Mouse (Mus musculus) embryonic stem cell, embryonic (primary cell): ENCODE data around the gene Gm28374.

Experiments used
- CTCF ChIA-PET, 4 experiments: fragments of 300-600 bp in 2 of 4; fragments of 350-600 bp in 2 of 4; sonication (Branson Sonifier 250); formaldehyde crosslinking; loops; one replicate each; lab custom pipeline; 2022; ENCODE audit warnings: inconsistent platforms in 2 of 4; lab: Charles Lee
- POLR2A ChIA-PET, 4 experiments: fragments of 300-600 bp in 2 of 4; fragments of 350-600 bp in 2 of 4; sonication (Branson Sonifier 250); formaldehyde crosslinking; loops; one replicate each; lab custom pipeline; 2022; ENCODE audit warnings: antibody characterized with exemption in 4 of 4, inconsistent platforms in 1 of 4; lab: Charles Lee

Gene Gm28374

DNA sequence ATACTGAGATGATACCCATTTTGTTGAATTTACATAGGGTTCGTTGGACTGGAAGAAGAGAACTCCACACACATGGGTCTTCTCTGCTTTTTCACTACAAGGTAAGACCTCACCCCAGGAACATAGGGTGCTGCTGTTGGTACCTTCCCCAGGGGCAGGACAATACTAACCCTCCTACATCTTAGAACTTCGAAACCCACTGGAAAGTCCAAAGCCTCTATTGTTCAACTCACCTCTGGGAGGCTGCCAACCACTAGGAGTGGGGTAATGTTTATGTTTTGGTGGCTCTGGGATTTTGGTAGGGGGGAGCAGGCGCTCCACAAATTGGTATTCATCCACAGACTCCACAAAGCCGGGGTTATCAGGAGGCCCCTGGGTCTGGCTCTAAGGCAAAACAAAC lies 25.4 kb downstream of the Gm28374 start:
- CTCF ChIA-PET: interaction anchor here in 1 of 4 experiments (0.6 kb wide), 2 partner anchors 179 to 544 kb away, joined by 4 to 5 read pairs; no protein-coding TSS in a partner anchor
- POLR2A ChIA-PET: interaction anchor here (0.6 to 47.9 kb wide), 31 partner anchors 2 to 527 kb away, joined by 3 to 1520 read pairs (median 4); partner anchors contain the start of genes Cdca5 (in 3 of the 4), Zfpl1 (in 3 of the 4), Gm28374 (in 2 of the 4) and Snx15 (in 2 of the 4)

- ChIA-PET CTCF (interaction anchor here in 2 of 4 experiments (0.8 to 1.6 kb wide), 2 partner anchors 13 kb away, joined by 3 to 8 read pairs; partner anchors contain the start of gene Tm7sf2 (in 1 of the 2)), POLR2A (interaction anchor here in 3 of 4 experiments (0.5 to 47.9 kb wide), 22 partner anchors 6 to 391 kb away, joined by 3 to 1520 read pairs (median 4); partner anchors contain the start of genes Cdca5 (in 3 of the 3), Tm7sf2 (in 3 of the 3), Zfpl1 (in 3 of the 3) and Gm28374 (in 2 of the 3))
Measured at GRCm38 (mm10) chr19:6054296-6054695, 27.8 kb downstream of the Gm28374 start.

DNA sequence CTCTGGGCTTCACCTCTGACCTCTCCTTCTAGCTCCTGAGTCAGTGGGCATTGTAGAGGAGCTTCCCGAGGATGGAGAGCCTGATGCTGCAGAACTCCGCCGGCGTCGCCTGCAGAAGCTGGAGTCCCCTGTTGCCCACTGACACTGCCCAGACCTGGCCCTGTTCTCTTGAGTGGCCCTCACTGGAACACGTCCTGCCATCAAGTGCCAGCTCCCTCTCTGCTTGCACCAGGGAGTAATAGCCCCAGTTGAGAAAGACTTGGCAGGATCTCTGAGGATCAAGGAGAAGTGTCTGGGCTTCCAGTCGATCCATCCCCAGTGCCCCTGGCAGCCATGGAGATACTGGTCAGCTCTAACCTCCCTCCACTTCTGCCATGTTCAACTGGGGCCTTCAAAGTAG lies 29.5 kb downstream of the Gm28374 start:
- POLR2A ChIA-PET: interaction anchor here in 3 of 4 experiments (0.6 to 47.9 kb wide), 36 partner anchors 8 to 248 kb away, joined by 3 to 1520 read pairs (median 4); partner anchors contain the start of genes Cdca5 (in 3 of the 3), Tm7sf2 (in 3 of the 3), Vps51 (in 3 of the 3) and Gm28374 (in 2 of the 3)
- CTCF ChIA-PET: interaction anchor here in 2 of 4 experiments (0.9 to 1.7 kb wide), 2 partner anchors 14 to 179 kb away, joined by 3 to 6 read pairs; no protein-coding TSS in a partner anchor

- CTCF ChIA-PET: interaction anchor here in 1 of 4 experiments (0.5 kb wide), 1 partner anchor 41 kb away, joined by 5 read pairs; no protein-coding TSS in a partner anchor
- POLR2A ChIA-PET: interaction anchor here in 3 of 4 experiments (0.6 to 47.9 kb wide), 6 partner anchors 27 to 486 kb away, joined by 3 to 1520 read pairs (median 14); partner anchors contain the start of genes Cdca5 (in 2 of the 3), Gm28374 (in 2 of the 3), Tm7sf2 (in 2 of the 3) and Tmem262 (in 2 of the 3)
Measured at GRCm38 (mm10) chr19:6048681-6049410, 33.2 kb downstream of the Gm28374 start.

DNA sequence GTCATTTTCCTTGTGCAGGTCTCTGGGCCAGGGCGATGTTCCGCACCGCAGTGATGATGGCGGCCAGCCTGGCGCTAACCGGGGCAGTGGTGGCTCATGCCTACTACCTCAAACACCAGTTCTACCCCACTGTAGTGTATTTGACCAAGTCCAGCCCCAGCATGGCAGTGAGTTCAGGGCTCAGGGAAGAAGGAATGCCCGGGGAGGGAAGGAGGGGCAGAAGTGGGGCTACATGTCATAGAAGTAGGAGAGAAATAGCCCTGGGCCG lies 34.2 kb downstream of the Gm28374 start:
- CTCF ChIA-PET: no interaction called here
- POLR2A ChIA-PET: interaction anchor here in 3 of 4 experiments (0.7 to 47.9 kb wide), 7 partner anchors 10 to 104 kb away, joined by 3 to 1520 read pairs (median 17); partner anchors contain the start of genes Cdca5 (in 2 of the 3), Fau (in 2 of the 3), Mrpl49 (in 2 of the 3) and Zfpl1 (in 2 of the 3)

GRCm38 (mm10) chr19:6047154-6047898 lies 34.7 kb downstream of the Gm28374 start:
- POLR2A ChIA-PET: interaction anchor here (0.7 to 47.9 kb wide), 30 partner anchors 7 to 557 kb away, joined by 3 to 1520 read pairs (median 8); partner anchors contain the start of genes Znhit2 (in 3 of the 4), Cdca5 (in 2 of the 4), Fau (in 2 of the 4) and Mrpl49 (in 2 of the 4)
- CTCF ChIA-PET: interaction anchor here in 3 of 4 experiments (0.6 to 2.1 kb wide), 3 partner anchors 40 to 287 kb away, joined by 4 to 12 read pairs (median 4); no protein-coding TSS in a partner anchor

DNA sequence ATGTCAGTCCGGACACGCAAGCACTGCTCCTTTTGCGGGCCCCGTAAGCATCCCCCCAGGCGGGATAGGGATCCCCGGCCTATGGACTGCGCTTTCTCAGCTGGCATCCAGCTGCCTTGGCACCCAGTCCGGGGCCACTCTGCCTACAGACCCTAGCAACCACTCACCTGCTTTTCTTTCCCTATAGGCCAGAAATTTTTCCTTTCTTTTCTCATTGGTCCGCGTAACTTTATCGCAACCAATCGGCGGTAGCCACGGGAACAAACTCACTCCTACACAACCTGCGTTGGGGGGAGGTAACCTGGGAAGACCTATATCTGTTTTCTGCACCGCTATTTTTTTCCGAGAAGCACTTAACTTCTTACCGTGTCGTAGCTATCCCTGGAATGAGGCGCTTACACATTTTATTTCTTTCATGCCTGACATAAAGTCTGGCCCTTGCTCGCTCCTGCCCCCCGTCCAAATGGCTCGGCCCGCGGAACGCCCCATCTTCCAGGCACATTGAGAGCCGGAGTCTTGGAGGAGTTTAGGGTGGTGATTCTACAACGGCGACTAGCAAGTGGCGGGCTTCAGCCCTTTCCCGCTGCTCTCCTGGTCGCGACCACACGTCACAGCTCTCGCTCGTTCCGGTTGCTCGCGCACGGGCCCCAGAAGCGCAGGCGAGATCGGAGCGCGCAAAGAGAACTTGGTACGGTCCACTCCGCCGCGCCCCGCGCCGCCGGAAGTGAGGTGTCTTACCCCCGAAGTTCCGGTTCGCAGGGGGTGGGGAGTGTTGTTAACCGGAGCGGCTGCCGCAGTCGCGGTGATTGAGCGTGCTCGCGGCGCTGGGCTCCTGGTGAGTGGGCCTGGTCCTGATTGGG lies 35.5 kb downstream of the Gm28374 start, which contains the start of gene Syvn1:
Gene Syvn1, plus strand, starts transcription at position 283 of the 860 bp plus-strand sequence.
- CTCF ChIA-PET: interaction anchor here in 3 of 4 experiments (0.6 to 2.1 kb wide), 25 partner anchors 9 to 541 kb away, joined by 3 to 12 read pairs (median 4); partner anchors contain the start of genes Arl2 (in 1 of the 3), Capn1 (in 1 of the 3), Pola2 (in 1 of the 3) and Tm7sf2 (in 1 of the 3)
- POLR2A ChIA-PET: interaction anchor here (0.6 to 47.9 kb wide), 94 partner anchors 8 to 623 kb away, joined by 3 to 1520 read pairs (median 4); partner anchors contain the start of genes Capn1 (in 4 of the 4), Fau (in 3 of the 4), Mrpl49 (in 3 of the 4) and Pola2 (in 3 of the 4)

- POLR2A ChIA-PET: interaction anchor here (0.6 to 47.9 kb wide), 91 partner anchors 9 to 622 kb away, joined by 3 to 1520 read pairs (median 5); partner anchors contain the start of genes Capn1 (in 4 of the 4), Fau (in 3 of the 4), Mrpl49 (in 3 of the 4) and Pola2 (in 3 of the 4)
- CTCF ChIA-PET: interaction anchor here (0.6 to 2.1 kb wide), 29 partner anchors 8 to 542 kb away, joined by 3 to 12 read pairs (median 4); partner anchors contain the start of genes Arl2 (in 1 of the 4), Capn1 (in 1 of the 4), Cdca5 (in 1 of the 4) and Pola2 (in 1 of the 4)
Measured at GRCm38 (mm10) chr19:6045366-6046293, 36.4 kb downstream of the Gm28374 start.

DNA sequence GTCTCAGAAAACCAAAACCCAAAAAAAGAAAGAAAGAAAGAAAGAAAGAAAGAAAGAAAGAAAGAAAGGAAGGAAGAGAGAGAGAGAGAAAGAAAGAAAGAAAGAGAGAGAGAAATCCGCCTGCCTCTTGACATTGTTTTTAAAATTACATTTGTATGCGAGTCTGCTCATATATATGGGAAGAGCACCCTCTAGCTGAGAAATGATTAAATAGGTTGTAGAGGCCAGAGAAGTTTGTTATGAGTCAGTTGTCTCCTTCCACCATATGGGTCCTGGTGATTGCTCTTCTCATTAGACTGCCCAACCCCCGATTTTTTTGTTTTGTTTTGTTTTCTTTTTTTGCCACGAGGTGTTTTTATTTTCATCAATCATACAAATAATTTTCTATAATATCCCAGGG lies 38.0 kb downstream of the Gm28374 start:
- POLR2A ChIA-PET: interaction anchor here in 3 of 4 experiments (0.7 to 47.9 kb wide), 11 partner anchors 11 to 241 kb away, joined by 3 to 1520 read pairs (median 5); partner anchors contain the start of genes Cdca5 (in 2 of the 3), Fau (in 2 of the 3), Mrpl49 (in 2 of the 3) and Tm7sf2 (in 2 of the 3)
- CTCF ChIA-PET: interaction anchor here (0.5 to 1.7 kb wide), 10 partner anchors 14 to 257 kb away, joined by 3 to 6 read pairs (median 4); partner anchors contain the start of genes Capn1 (in 1 of the 4), Cdca5 (in 1 of the 4), Pola2 (in 1 of the 4) and Zfpl1 (in 1 of the 4)

- ChIA-PET CTCF (interaction anchor here in 2 of 4 experiments (0.6 to 2.1 kb wide), 5 partner anchors 24 to 255 kb away, joined by 3 to 6 read pairs (median 3); partner anchors contain the start of genes Majin (in 1 of the 2) and Tm7sf2 (in 1 of the 2)), POLR2A (interaction anchor here (0.5 to 47.9 kb wide), 22 partner anchors 11 to 291 kb away, joined by 3 to 1520 read pairs (median 3); partner anchors contain the start of genes Capn1 (in 3 of the 4), Cdca5 (in 2 of the 4), Fau (in 2 of the 4) and Mrpl49 (in 2 of the 4))
Measured at GRCm38 (mm10) chr19:6042293-6042692, 39.8 kb downstream of the Gm28374 start.

- POLR2A ChIA-PET: interaction anchor here in 1 of 4 experiments (0.7 to 47.9 kb wide), 3 partner anchors 13 to 69 kb away, joined by 3 to 1520 read pairs (median 11); partner anchors contain the start of genes AC131692.1, Cdca5, Fau and Gm28374
Measured at GRCm38 (mm10) chr19:6040002-6040401, 42.1 kb downstream of the Gm28374 start.

DNA sequence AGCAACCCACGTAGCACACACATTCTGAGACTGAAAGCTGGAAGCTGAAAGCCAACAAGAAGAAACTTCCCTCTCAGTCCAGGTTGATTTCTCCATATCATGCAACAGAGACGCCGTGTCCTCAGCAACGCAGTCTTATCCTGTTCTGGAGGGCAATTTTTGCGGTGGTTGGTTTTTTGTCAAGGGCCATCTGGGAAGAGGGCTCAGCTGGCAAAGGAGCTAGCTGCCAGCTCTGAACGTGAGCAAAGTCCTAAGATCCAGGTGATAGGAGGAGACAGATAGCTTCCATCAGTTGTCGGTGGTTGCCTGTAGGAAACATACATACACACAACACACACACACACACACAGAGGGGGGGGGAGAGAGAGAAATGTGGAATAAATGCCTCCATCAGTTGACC lies 43.7 kb downstream of the Gm28374 start:
- ChIA-PET POLR2A (interaction anchor here (0.5 to 47.9 kb wide), 13 partner anchors 8 to 1231 kb away, joined by 3 to 1520 read pairs (median 4); partner anchors contain the start of genes Mrpl49 (in 2 of the 4), AC131692.1 (in 1 of the 4), Capn1 (in 1 of the 4) and Cdca5 (in 1 of the 4)), CTCF (interaction anchor here (0.6 to 2.8 kb wide), 8 partner anchors 8 to 564 kb away, joined by 3 to 12 read pairs (median 4); partner anchors contain the start of gene Syvn1 (in 1 of the 4))

More at GRCm38 (mm10) chr19:6040002-6040401, 42.1 kb downstream of the Gm28374 start:
- CTCF ChIA-PET: interaction anchor here in 1 of 4 experiments (0.6 kb wide), 1 partner anchor 529 kb away, joined by 4 read pairs; no protein-coding TSS in a partner anchor

GRCm38 (mm10) chr19:6037695-6038094 lies 44.4 kb downstream of the Gm28374 start:
- POLR2A ChIA-PET: interaction anchor here (0.6 to 47.9 kb wide), 15 partner anchors 8 to 1256 kb away, joined by 3 to 1520 read pairs (median 4); partner anchors contain the start of genes AC131692.1 (in 1 of the 4), Capn1 (in 1 of the 4), Cdca5 (in 1 of the 4) and Fau (in 1 of the 4)
- CTCF ChIA-PET: interaction anchor here (0.6 to 2.8 kb wide), 13 partner anchors 8 to 565 kb away, joined by 3 to 12 read pairs (median 4); partner anchors contain the start of gene Syvn1 (in 1 of the 4)
